In genomic region chr13:71105229-71105838, GRCm38 (mm10) we compare ENCODE assay signal across 9 mouse cellular contexts.
DNase-seq lines count a peak whose midpoint lies in the region; ATAC-seq and TF ChIP-seq lines count a peak whose summit lies in the region.
"Had no signal": no experiment of that assay in that cellular context is flagged by ENCODE, and none has a peak within 500 bp of the region (broad histone marks: within the 10 kb centered on the region; RNA-seq: fewer than 3 reads in every experiment).

No protein-coding gene starts in this region.

- no peaks in the 10 kb centered on the region for H3K36me3 ChIP-seq in liver, postnatal 0 days (replicated peaks; ENCODE audit: insufficient read depth, low read length)
- H3K36me3 ChIP-seq: liver, embryonic 15.5 days had no signal

- H3K27me3 ChIP-seq in liver, postnatal 0 days (ENCODE audit: insufficient read depth, low read length): no peaks in the 10 kb centered on the region
- H3K27me3 ChIP-seq: liver, embryonic 15.5 days had no signal

- no peaks in the 10 kb centered on the region for H3K9me3 ChIP-seq in liver, postnatal 0 days (ENCODE audit: low read length)
- H3K9me3 ChIP-seq: liver, embryonic 15.5 days had no signal

- H3K4me2 ChIP-seq in liver, postnatal 0 days (ENCODE audit: low read depth, low read length): no peak overlapping the region
- H3K4me2 ChIP-seq: liver, embryonic 15.5 days had no signal

- peaks cover 3% of the 10 kb centered on the region for H3K4me1 ChIP-seq in embryonic fibroblast, embryonic 13.5 days (ENCODE audit: control insufficient read depth, insufficient read depth, low read length)
- H3K4me1 ChIP-seq in liver, postnatal 0 days (ENCODE audit: insufficient read depth): no peaks in the 10 kb centered on the region
- H3K4me1 ChIP-seq: liver, embryonic 15.5 days had no signal

- peak overlapping the region; percentile 28 for H3K4me3 ChIP-seq in embryonic fibroblast, embryonic 13.5 days (ENCODE audit: insufficient read depth, low read length)
- H3K4me3 ChIP-seq in liver, postnatal 0 days (ENCODE audit: low read depth, low read length): no peak overlapping the region
- H3K4me3 ChIP-seq: liver, embryonic 15.5 days had no signal

- DNase-seq in MN1 (ENCODE audit: low spot score): peak; percentile 12
- DNase-seq in brain, embryonic 14.5 days (ENCODE audit: low read depth): peak; percentile 93
- DNase-seq in heart, postnatal 36 days: peak; percentile 44 to 65
- DNase-seq in layer of hippocampus, adult 11-12 months (ENCODE audit: low spot score): peak; percentile 63
- DNase-seq in liver, postnatal 0 days: peak; percentile 50
- DNase-seq in ovary, postnatal 36 days (ENCODE audit: low spot score): peak; percentile 53

- ATAC-seq in liver, postnatal 0 days: no peak
- no peak for ATAC-seq in activated CD4-positive, CD25-positive, alpha-beta regulatory T cell, adult 4 months

- no peak for TF ChIP-seq EP300 in liver, postnatal 0 days (IDR thresholded peaks at IDR 0.05; ENCODE audit: low read depth)

- no peak overlapping the region for H3K27ac ChIP-seq in embryonic fibroblast, embryonic 13.5 days (ENCODE audit: insufficient read depth, low read length)
- no peak overlapping the region for H3K27ac ChIP-seq in liver, postnatal 0 days (ENCODE audit: low read depth)
- H3K27ac ChIP-seq: liver, embryonic 15.5 days had no signal

- TF ChIP-seq POLR2A in brain, embryonic 14.5 days (IDR thresholded peaks at IDR 0.05; ENCODE audit: borderline replicate concordance, extremely low read depth, insufficient read depth, insufficient read length, poor library complexity, severe bottlenecking): no peak
- no peak for TF ChIP-seq POLR2A in embryonic fibroblast, embryonic 13.5 days (IDR thresholded peaks at IDR 0.05; ENCODE audit: low read depth, low read length)

- TF ChIP-seq CTCF in brain, embryonic 14.5 days (IDR thresholded peaks at IDR 0.05; ENCODE audit: borderline replicate concordance, extremely low read depth, insufficient read depth, insufficient read length): peak; percentile 99
- peak; percentile 98 for TF ChIP-seq CTCF in embryonic fibroblast, embryonic 13.5 days (IDR thresholded peaks at IDR 0.05; ENCODE audit: borderline replicate concordance, insufficient read depth, low read length)
- TF ChIP-seq CTCF in liver, postnatal 0 days (IDR thresholded peaks at IDR 0.05; ENCODE audit: low read depth): peak; percentile 82

- H3K9ac ChIP-seq in liver, postnatal 0 days (replicated peaks): no peak overlapping the region
- H3K9ac ChIP-seq: liver, embryonic 15.5 days had no signal

- intact Hi-C loops in heart, postnatal 36 days (cut with DNase I): loop anchor here (2.0 to 10.0 kb wide), 2 partner anchors 849 to 1927 kb away; no protein-coding TSS in a partner anchor

- 14% methylated on average over 18 of the region's 18 CpGs for WGBS in liver, postnatal 0 days (ENCODE audit: insufficient replicate concordance)

Comparison
In these comparisons a context has a peak if more than half of its experiments do, and no peak if none do; other contexts are left out.
1. DNase-seq: peak in every context shown above with its lines; median percentile 93 in brain, embryonic 14.5 days; 63 in layer of hippocampus, adult 11-12 months; 54 in heart, postnatal 36 days; 53 in ovary, postnatal 36 days; 50 in liver, postnatal 0 days; 12 in MN1.